Mouse (Mus musculus): ENCODE data around the gene Intu. TPM values are rescaled to one million over a fixed set of nuclear protein-coding genes. Genes with fewer than 3 reads are reported as not detected.

The Intu gene
- polyA plus RNA-seq, 3 experiments from 2014 or later, result 0.10 to 0.34 (median 0.34) TPM

DNA sequence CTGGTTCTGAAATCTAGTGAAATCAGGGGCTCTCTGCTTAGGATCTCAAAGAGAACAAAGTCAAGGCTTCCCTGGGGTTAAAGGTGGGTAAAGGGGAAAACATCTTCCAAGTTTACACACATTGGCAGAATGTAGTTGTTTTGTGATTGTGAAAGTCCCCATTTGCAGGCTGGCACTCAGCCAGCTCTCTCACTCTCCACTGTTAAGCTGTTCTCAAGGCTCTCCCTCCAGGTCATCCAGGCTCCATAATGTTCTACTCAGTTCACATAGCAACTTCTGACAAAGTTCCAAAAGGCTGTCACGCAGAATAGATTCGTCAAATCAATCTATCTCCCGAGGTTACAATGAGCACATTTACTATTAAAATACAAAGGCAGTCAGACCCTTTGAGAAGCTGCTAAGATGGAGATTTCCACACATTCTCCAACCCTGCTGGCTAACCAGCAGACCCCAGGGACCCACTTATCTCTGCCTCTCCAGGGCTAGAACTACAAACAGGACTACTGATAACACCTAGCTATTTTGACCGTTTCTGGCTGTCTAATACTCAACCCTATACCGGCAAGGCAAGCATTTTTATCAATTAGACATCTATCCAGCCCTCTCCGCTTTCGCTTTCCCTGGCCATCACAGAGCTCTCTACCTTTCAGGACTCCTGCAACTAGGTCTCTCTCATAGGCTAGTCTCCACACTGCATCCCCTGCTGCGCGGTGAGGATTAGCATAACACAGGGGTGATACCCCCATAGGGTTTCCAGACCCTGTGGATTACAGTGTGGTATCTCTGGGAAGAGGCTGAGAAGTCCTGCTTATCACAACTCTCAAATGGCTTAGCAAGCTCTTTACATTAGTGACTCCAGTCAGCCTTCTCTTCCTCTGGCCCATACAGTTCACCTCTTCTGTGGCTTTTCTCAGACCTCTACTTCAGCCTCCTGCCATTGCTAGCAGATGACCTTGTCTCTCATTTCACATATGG, 2.8 kb upstream of the Intu start:
- ATAC-seq, result no peak

DNA sequence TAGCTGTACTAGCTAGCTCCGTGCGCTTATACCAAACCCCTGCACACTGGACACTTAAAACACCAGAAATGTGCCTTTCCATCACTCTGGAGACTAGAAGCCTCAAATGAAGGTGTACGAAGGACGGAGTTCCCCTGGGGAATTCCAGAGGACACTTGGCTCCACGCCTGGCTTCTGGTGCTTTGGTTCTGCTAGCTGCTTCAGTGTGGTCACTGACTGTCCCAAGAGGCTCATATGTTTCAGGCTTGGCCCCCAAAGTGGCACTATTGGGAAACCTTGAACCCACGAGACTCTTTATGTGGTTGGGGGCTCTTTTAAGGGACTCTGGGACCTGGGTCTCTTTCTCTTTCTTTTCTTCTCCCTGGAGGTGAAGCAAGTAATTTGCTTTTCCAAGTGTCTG, 2.1 kb upstream of the Intu start:
- ATAC-seq, result no peak

DNA sequence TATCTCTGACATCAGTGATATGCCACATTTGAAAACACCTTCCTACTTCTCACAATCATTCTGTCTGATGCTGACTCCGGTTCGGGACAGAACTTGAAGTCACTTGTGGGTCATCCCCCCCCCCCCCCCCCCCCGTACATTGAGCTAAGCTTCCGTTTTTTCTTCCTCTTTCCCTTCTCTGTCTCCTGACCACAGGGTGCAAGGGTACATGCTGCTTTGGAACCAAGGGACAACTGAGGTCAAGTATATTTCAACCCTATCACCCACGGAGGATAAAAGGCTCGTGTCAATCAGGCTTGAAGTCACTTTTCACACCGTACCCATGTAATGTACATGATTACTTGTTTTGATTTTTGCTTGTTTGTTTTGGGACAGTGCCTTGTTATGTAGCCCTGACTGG, 241 bp upstream of the Intu start:
- ATAC-seq, result no peak

DNA sequence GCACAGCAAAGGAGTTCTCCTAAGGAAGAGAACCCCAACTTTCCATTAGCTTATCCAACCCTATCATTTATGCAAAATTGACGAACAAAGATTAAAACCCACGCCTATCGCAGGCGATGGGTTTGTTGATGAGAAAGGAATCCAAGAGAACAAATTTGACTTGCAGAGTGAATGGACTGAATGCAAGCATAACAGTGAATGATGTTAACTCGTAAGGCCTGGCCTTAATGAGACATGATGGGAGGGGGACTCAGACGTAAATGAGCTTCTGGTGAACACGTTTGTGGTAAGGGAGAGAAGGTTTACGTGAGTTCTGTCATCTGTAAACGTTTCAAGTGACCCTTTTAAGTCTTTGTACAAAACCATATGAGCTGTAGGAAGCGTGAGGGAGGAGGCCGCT, 1.2 kb downstream of the Intu start:
- ATAC-seq, result no peak

DNA sequence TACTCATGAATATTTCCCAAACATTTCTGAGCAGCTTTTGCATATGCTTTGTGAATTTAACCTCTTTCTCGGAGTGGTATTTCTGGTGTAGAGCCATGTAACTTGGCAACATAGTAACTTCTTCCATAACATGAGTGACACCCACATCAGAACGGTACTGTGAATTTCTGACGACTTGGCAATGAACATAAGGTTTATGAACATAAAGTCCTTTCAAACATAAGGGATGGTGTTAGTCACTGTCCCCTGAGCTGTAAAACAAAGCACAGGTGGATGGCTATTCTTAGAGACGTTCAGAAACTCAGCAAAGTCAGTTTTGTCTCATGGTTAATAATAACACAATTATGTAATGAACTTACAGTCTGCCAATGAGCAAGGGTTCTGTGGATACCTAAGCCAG, 3.1 kb downstream of the Intu start:
- no peak for ATAC-seq

DNA sequence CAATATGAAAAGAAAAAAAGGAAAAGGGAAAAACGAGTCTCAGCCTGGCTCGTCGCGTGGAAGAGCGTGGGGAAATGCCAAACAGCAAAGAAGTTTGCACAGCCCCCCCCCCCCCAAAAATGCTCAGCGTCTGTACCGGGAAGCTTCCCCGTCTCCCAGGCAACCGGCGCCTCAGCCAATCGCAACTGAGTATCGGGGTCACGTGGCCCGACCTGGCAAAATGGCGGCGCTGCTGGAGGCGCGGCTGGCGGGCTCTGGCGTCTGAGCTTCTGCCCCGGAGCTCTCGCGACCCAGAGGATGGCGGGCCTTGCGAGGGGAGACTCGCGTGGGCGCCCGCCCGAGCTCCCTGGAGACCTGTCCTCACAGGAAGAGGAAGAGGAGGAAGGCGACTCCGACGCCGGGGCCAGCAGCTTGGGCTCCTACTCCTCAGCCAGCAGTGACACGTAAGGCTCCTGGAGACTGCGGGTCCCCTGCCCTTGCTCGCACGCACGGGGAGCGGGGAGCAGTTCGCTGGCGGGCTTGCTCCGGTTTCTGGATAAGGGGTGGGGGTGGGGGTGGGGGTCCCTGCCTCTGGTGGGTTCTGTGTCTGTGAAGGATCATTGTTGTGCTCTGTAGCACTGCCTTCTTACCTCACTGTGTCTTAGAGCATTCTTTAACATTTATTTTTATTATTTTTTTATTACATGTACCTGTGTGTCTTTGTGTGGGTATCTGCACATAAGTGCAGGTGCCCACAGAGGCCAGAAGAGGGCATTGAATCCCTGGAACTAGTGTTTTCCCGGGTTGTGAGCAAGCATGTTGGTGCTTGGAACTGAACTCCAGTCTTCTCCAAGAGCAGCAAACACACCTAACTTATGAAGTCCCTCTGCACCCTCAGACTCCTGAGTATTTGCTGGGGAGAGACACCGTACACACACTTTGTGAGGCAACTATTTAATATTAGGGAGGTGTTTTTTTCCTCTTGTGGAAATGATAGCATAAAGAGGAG, 9.8 kb downstream of the Intu start:
- peak; percentile 97 for ATAC-seq

DNA sequence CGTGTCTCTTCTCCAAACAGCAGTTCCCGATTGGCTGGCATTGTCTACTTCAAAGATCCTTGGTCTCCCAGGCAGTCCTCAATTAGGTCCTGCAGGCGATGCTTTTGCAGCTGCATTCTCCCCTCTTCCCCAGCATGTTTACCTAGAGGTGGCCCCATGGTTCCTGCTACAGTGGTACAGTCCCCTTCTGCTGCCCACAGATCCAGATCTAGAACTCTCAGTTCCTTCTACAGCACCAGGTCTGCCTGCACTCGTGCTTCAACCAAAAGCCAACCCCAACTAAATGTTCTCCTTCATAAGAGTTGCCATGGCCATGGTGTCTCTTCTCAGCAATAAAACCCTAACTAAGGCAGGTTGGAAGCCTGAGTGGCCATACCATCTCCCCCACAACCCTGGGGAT, 15.5 kb downstream of the Intu start:
- ATAC-seq, result no peak

DNA sequence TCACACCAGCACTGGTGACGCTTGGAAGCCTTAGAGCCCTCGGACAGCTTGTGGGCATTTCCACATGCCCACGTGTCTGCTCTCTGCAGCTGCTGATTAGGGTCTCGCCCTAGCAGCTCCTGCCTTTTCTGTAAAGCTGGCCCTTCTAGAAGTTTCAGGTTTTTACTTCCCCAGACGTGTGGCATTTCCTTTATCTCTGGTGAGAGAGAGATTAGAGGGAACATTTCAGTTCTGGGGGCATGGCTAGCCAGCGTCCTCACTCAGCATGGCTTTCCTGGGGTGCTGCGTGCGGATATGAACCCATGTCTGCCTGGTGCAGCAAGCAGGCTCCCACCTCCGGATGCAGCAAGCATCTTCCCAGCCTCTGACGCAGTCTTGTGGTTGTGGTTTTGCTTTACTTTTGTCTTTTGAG, 121.9 kb downstream of the Intu start:
- peak; percentile 90 for ATAC-seq

DNA sequence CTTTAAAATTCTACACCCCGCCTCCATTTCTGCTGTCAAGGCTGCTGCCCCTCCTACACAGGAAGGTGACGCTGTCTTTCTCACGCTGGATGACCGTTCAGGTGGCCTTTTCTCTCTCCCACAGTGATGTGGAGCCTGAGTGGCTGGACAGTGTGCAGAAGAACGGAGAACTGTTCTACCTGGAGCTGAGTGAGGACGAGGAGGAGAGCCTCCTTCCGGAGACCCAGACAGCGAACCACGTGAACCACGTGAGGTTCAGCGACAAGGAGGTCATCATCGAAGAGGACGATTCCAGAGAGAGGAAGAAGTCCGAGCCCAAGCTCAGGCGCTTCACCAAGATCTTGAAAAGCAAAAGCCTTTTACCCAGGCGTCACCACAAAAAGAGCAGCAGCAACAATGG, 122.5 kb downstream of the Intu start:
- ATAC-seq, result no peak

DNA sequence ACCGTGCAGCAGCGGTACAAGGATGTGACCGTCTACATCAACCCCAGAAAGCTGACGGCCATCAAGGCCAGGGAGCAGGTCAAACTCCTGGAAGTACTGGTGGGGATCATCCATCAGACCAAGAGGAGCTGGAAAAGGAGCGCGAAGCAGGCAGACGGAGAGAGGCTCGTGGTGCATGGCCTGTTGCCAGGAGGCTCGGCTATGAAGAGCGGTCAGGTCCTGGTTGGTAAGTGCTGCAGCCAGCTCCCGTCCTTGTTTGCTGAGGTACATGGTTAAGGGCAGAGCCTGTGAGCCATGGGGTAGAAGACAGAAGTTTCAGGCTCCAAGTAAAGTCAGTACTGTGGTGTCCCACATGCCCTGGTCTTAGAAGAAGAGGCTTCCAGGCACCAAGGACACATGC, 122.9 kb downstream of the Intu start:
- no peak for ATAC-seq

DNA sequence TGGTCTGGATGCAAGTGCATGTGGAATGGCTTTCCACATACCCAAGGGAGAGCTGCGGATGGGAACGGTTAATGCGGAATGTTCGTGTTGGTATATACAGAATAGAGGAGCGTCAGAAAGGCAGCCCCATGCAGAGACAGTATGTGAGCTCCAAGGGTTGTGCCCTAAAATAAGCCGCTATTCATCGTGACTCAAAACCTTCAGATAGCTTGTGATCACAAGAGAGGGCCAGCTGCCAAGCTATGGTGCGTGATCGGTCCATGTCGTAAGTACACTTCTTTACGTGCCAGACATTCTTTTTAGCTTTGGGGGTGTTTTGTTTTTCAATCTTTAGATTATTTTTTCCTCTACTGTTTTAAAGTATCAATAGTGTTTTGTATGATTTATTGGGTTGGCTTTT, 124.5 kb downstream of the Intu start:
- ATAC-seq, result no peak

DNA sequence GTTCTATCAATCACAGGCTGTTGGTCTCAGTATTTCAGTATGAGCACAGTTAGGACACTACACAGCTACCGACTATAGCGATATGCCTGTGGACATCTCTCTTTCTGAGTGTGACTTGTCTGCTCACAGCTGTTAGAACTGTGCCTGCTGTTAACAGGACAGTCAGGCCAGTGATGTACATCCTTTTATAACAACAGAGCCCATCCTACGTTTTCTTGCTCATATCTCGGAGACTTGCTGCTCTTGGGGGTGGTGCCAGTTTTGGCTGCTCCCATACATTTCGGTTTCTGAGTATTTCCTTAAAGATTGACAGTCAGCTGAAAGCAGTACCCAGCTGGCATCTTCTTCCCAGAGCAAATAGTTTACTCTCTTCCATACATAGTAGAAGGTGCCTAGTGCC, 125.3 kb downstream of the Intu start:
- no peak for ATAC-seq

DNA sequence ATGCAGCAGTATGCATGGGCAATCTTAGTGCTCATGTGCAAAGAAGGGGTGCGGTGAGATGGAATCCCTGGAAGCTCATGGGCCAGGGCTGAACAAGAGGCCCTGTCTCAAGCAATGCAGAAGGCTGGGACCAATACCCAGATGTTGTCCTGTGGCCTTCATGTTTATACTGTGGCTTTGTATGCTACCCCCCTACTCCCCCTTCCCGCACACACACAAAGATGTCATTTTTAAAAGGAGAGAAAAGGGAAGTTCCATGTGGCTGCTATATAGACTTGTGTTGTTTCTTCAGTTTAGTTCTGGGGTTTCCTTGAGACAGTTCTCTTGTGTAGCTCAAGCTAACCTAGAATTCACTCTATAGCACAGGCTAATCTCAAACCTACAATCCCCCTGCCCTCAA, 129.1 kb downstream of the Intu start:
- no peak for ATAC-seq

DNA sequence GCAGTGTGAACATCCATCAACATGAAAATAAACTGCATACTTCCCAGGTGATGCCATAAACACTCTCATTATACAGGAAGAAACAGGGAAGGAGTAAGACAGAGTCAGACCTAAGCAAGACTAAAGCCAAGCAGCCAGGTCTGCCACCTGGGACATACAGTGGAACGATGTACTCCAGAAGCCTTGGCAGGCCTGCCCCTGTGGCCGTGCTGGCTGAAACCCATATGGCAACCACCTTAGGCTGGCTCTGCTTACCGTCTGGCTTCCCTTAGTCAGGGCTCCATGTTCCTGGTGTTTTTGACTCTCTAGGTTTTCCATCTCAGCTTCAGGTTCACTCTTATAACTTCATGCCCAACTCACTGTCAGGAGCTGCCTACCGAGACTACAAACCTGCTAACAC, 135.0 kb downstream of the Intu start:
- ATAC-seq, result no peak

DNA sequence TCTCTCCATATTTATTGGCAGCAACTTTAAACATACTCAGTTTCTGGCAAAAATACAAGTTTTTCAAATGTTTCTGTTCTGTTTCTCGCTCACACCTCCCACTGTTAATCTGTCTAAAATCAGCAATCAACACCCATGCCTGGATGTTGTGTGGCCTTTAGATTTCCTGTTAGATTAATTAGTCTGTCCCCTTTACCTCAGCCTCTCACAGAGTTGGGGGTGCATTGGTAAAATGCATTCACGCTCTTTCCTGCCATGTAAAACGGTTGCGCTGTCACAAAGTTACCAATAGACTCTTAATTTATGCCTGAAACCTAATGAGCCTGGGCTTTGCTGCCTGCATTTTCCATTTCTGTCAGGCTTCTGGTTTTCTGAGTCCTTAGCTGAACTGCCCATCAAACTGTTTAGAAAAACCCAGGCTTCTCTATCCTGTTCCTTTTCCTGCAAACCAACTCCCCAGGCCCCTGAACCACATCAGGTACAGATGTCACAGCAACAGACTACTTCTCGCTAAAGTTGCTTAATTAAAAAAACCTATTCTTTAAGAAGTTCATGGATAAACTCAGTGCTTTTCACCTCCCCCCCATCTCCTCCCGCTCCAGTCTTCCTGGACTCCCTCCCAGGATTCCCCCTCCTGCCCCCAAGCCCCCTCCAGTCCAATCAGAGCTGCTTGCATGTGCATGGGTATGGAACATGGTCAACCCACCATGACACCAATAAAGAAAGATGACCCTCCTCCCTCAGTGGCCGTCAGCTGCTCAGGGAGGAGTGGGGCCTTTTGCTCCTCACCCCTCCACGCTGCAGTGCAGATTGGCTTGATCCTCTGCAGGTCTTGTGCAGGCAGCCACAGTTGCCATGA, 136.0 kb downstream of the Intu start:
- no peak for ATAC-seq

DNA sequence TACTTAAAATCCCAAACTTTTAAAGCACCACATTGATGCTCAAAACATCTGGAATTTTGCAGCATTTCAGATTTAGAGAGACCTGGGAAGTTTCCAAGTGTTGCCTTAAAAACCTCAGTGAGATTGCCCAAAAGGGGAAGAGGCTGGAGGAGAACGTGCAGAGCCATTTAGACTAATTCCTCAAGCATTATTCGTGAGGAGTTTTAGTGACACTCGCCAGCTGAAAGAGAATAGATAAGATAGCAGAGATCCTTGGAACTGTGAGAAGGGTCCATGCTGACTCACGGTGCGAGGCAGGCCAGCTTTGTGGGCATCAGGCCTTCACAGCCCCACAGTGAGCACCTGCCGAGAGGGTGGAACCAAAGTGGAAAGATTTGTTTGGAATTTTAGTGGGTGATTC, 137.8 kb downstream of the Intu start:
- ATAC-seq, result no peak

DNA sequence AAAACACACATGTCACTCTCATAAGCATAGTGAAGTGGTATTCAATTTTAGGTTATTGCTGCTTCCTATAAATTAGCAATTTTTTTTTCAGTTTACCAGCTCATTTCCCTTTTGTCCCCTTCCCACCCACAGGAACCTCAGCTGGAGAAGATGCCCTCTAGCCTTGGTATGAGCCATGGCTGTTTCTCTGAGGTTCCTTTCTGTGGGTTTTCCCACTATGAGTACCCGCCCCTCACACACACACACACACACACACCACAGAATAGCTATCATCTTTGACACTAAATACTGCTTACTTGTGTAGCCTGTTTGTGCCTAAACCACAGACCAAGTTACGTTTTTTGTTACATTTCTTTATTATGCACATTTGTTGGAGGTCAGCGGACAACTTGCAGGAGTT, 138.3 kb downstream of the Intu start:
- no peak for ATAC-seq

DNA sequence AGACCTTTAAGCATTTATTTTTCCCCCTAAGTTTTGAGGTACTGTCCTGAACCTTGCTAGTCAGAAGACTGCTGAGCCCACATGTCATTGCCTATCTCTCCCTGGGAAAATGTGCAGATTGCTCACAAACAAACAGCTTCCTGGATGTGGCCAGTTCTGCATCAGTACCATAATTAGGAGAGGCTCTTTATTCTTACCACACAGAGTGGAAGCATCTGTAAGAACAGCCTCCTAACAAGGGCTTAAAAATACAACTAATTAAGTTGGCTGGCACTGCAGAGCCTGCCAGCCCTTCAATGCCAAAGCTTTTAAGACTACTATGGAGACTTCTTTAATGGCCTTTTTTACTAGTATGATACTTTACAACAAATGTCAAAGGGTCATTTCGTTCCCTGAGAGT, 142.4 kb downstream of the Intu start:
- no peak for ATAC-seq

DNA sequence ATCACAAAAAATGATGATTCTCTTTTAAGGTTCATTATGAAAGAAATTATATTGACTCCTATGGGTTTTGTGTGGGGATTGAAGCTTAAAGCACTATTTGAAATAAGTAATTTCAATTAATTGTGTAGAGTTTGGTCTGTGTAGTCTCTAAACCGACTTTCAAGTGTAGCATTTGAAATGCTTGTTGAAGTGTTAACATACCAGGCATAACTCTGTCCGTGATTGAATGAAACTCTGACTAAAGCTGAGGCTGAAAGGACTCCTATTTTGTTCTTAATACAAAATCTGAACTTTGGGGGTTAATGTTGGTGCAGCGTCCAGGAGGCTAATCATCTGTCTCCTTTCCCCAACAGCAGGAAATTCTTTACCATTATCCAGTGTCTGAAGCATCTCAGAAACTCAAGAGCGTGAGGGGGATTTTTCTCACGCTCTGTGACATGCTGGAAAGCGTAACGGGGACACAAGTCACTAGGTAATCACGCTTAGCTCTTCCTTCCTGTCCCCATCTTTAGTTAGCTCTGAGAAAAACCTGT, 143.9 kb downstream of the Intu start:
- ATAC-seq, result no peak

DNA sequence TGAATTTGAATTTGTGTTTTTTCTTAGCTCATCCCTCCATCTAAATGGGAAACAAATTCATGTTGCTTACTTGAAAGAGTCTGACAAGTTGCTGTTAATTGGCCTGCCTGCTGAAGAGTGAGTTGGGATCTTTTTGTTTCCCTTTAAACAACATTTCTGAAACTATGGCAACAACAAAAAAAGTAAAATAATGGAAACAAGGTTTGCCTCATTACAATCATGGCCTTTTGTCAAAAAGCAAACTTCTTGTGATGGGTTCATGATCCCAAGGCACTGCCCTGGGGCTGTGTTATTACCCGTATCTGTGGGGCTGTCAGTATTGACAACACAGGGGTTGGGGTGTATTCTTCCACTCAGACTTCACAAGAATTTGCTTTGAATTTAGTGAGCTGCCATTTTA, 147.8 kb downstream of the Intu start:
- no peak for ATAC-seq

DNA sequence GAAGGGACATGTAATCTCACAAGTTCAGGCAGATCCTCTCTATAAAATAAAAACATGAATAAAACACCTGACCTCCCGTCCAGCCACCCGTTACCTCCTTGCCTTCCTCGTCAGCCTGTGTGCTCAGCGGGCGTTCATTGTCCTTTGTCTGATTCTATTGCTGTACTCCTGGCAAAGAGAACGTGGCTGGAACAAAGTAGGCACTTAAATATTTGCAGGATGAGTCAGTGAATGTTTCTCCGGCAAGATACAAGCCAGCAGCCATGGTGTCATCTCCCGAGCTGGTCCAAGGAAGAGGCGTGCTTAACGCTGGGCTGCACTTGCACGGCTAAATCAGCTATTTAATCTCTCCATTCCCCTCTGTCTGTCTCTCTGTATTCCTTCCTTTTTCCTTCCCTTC, 151.3 kb downstream of the Intu start:
- ATAC-seq, result no peak

DNA sequence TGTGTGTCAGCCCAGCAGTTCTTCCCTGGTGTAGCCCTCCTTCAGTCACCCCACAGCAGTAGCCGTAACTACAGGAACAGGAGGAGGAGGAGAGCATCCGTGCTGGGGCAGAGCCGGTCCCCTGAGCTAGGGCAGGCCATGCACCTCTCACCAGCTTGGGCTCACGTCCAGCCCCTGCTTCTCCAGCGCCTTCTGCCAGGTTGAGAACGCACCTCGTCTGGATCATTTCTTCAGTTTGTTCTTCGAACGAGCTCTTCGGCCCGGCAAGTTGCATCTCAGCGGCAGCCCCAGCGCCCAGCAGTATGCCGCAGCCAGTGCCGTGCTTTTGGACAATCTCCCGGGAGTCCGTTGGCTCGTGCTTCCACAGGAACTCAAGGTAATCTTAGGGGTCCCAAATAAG, 152.1 kb downstream of the Intu start:
- no peak for ATAC-seq

Data from inflammation-experienced regulatory T-cells, adult 6 months (primary cell).